Mouse (Mus musculus) brain, embryonic 14.5 days (tissue): ENCODE data around the gene Sipa1l3. TPM values are rescaled to one million over a fixed set of nuclear protein-coding genes. Genes with fewer than 3 reads are reported as not detected.

Experiments
- DNase-seq: peaks from one replicate; pipeline ENCODE4 v3.0.0-alpha.2; 2011; ENCODE audit warnings: low read depth
- CTCF ChIP-seq: fragments of 200-500 bp; IDR thresholded peaks from 2 replicates; pipeline ENCODE4 v1.5.1; 2012; ENCODE audit warnings: inconsistent platforms, mild to moderate bottlenecking, moderate library complexity, borderline replicate concordance; ENCODE audit not compliant: insufficient read depth, insufficient read length; ENCODE audit errors: extremely low read depth
- POLR2A ChIP-seq: fragments of 200-500 bp; IDR thresholded peaks from 2 replicates; pipeline ENCODE4 v1.6.1; 2012; ENCODE audit warnings: mild to moderate bottlenecking, inconsistent platforms, borderline replicate concordance; ENCODE audit not compliant: poor library complexity, insufficient read depth, insufficient read length, severe bottlenecking; ENCODE audit errors: extremely low read depth
- polyA plus RNA-seq: library from polyadenylated mRNA; depleted of rRNA; stranded (reverse); fragments of >200 nt; gene quantifications from 2 replicates; pipeline ENCODE4 v1.2.3, GENCODE M21; 2012

Gene Sipa1l3
- polyA plus RNA-seq, 1 experiment, result 49.4 TPM

DNA sequence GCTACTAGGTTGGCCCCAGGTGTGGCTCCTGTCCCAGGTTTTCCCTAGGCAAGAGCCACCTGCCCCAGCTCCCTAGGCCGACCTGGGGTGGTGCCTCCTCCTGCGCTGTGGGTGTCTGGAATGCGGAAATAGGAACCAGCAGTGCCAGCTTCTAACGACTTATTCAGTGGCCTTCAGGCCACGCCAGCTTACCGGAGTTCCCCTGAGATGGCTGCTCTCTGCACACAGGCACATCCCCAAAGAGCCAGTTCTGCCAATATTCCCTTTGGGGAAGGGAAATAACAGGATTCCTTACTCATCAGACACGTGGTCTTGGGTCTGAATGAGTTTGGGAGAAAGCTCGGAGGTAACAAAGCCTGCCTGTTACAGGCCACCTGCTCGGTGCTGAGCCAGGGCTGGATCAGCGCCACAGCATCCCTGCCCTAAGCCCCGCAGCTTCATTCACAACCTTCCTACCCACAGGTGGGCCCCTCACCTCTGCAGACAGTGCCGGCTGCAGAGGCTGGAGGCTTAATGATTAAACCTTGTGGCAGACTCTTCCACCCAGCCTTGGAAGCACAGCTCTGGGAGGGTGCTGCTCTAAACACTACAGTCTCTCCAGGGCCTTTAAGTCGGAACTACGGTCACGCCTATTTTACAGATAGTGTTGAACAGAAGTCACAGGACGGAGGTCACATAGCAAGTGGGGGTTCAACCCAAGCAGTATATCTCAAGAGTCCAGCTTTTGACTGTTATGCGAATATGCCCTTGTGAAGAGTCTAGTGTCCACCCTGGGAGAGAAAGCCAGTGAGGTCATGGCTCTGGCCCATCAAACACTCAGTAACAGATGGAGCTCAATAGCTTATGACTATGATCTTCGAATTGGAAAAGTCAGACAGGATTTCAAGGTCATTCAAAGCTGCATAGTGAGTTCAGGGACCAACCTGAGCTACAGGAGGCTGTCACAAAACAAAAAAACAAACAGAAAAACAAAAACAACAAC lies 12.8 kb downstream of the Sipa1l3 start:
- peak; percentile 72 for DNase-seq
- TF ChIP-seq CTCF (no peak), POLR2A (no peak)

DNA sequence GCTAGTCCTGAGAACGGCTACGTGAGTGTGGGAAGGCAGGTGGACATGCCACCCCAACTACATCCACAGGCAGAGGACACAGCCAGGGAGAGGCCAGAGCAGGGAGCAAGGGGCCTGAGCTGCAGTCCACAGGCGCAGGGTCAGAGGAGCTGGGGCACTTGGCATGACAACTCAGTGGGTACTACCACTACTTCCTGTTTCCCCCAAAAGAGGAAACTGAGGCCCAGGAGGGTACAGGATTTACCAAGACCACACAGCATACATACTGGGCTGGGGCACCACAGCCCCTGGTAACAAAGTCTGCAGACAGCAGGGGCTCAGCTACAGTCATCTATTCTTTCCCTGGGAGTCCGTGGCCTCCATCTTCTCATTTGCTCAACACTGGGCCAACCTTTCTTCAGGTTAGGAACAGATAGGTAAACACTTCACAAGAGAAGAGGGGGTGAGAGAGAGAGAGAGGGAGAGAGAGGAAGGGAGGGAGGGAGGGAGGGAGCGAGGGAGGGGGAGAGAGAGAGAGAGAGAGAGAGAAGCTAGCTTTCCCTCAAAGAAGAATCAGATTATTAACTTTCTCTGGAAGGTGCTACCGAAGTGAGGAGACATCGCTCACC lies 13.7 kb downstream of the Sipa1l3 start:
- TF ChIP-seq CTCF (no peak), POLR2A (no peak)
- DNase-seq, result no peak

- DNase-seq, result no peak
- TF ChIP-seq POLR2A (no peak), CTCF (no peak)
Observed at GRCm38 (mm10) chr7:29503616-29504015, 14.8 kb downstream of the Sipa1l3 start.

DNA sequence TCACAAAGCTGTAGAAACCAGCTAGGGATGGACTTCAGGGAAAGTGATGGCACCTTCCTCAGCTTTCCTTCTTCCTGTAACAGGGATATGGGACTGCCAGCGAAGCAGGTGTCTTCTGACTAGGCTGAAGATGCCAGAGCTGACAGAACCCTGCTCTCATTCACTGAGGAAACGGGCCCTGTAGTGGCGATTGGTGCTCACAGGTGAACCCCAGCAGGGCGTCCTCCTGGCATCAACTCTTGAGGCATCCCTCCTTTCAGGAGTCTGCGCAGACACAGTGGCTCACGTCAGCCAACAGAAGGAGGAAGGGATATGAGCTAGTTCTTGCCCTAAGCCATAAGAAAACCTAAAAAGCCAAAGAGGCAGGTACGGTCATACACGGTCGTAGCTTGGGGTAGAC lies 17.2 kb downstream of the Sipa1l3 start:
- no peak for DNase-seq
- no peak for TF ChIP-seq CTCF
- no peak for TF ChIP-seq POLR2A

GRCm38 (mm10) chr7:29499071-29499470 lies 19.4 kb downstream of the Sipa1l3 start:
- no peak for DNase-seq
- TF ChIP-seq CTCF, result no peak
- TF ChIP-seq POLR2A, result no peak

DNA sequence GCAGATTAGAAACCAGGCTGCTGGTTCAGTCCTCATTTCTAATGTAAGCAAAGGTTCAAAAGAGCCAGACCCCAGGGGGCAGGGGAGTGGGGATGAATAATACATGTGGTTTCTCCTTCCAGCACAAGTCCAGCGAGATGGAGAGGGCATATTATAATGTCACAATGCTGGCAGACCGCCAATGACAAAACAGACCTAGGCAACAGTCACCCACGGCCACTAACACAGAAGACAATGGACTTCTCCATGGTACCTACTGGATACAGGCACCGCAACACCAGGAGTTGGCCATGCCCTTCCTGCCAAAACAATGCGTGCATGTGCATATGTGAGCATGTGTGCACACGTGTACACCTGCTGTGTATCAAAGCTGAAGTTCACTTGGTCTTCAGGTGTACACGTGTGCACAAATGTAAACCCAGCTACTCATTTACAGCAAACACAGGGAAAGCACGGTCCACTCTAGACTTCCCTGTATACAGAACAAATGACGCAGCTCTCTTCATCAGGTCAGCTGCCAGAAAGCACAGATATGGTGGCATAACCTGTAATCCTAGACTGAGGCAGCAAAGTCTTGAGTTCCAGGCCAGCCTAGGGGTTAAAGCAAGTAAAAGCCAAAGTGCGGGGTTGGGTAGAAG lies 21.4 kb downstream of the Sipa1l3 start:
- DNase-seq, result peak; percentile 81

GRCm38 (mm10) chr7:29496332-29496731 lies 22.1 kb downstream of the Sipa1l3 start:
- DNase-seq, result no peak
- TF ChIP-seq POLR2A, result no peak
- no peak for TF ChIP-seq CTCF

More for the DNA sequence above, 21.4 kb downstream of the Sipa1l3 start:
- TF ChIP-seq CTCF (no peak), POLR2A (no peak)

- no peak for DNase-seq
- TF ChIP-seq CTCF (no peak), POLR2A (no peak)
Observed at GRCm38 (mm10) chr7:29495880-29496279, 22.6 kb downstream of the Sipa1l3 start.

- no peak for TF ChIP-seq CTCF
- TF ChIP-seq POLR2A, result no peak
- DNase-seq, result no peak
Observed at GRCm38 (mm10) chr7:29494854-29495253, 23.6 kb downstream of the Sipa1l3 start.

- no peak for DNase-seq
- TF ChIP-seq CTCF, result no peak
- no peak for TF ChIP-seq POLR2A
Observed at GRCm38 (mm10) chr7:29494015-29494414, 24.4 kb downstream of the Sipa1l3 start.

DNA sequence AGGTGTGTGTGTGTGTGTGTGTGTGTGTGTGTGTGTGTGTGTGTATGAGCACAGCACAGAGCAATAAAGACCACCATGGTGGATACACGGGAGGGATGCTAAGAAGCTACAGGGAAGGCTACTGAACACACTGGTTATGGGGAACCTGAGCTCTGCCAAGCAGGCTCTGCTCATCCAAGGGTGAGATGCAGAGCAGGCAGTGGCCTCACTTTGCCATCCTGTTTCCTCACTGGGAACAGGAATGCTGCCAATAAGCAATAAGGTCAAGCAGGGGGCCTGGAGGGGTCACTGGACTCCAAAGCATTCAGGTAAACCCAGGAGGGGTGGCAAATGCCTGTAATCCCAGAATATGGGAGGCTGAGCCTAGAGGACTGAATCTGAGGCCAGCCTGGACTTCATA lies 25.4 kb downstream of the Sipa1l3 start:
- TF ChIP-seq CTCF, result no peak
- TF ChIP-seq POLR2A, result no peak
- DNase-seq, result no peak

DNA sequence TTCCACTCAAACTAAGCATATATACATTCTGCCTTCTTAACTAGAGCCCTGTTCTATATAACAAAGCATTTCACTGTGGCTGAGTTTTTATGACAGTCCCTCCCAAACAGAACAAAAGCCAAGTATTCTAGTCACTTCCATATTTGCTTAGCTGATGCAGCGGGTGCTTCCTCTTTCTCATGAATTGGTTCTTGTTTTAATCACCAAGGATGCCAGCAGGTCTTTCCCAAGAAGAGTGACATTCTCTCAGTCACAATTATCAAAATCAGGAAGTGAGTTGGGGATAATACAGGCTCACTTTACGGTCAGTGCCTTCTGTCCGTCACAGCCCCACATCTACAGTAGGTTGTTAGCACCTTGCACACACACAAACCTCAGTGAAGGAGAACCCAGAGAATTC lies 26.6 kb downstream of the Sipa1l3 start:
- TF ChIP-seq CTCF, result no peak
- TF ChIP-seq POLR2A, result no peak
- no peak for DNase-seq

DNA sequence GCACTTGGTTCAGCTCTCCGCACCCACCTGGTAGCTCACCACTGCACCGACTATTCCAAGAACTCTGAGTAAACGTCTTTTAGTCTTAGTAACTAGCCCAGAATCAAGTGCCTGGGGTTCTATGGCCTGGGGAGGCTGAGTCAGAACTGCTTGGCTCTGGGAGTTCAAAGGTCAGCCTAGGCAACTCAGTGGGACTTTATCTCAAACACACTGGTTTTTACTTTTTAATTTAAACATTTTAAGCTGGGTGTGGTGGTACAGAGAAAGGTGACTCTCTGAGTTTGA lies 27.0 kb downstream of the Sipa1l3 start:
- DNase-seq, result no peak
- TF ChIP-seq POLR2A (no peak), CTCF (no peak)
